Mouse (Mus musculus): Measurements from ENCODE around the gene Yipf1. TPM values are rescaled to one million over a fixed set of nuclear protein-coding genes. Genes with fewer than 3 reads are reported as not detected.
"Not testable (repeated sequence)": the region's sequence is repeated elsewhere in the genome, so short reads cannot be mapped to it uniquely, and the experiment has no call there.

Gene Yipf1
- polyA plus RNA-seq, 1 experiment: 1.6 TPM

- no peaks in the 10 kb centered on the region for H3K9me3 ChIP-seq (ENCODE audit: control insufficient read depth, low read length)
- H3K4me1 ChIP-seq (ENCODE audit: control insufficient read depth): peaks cover 7% of the 10 kb centered on the region
- H3K36me3 ChIP-seq (ENCODE audit: control insufficient read depth): peaks cover 4% of the 10 kb centered on the region
- no peak overlapping the region for H3K4me3 ChIP-seq (replicated peaks)
- TF ChIP-seq GATA1 (IDR thresholded peaks at IDR 0.05; ENCODE audit: low read length) (no peak), TAL1 (IDR thresholded peaks at IDR 0.05; ENCODE audit: low read length) (no peak)
- no peaks in the 10 kb centered on the region for H3K27me3 ChIP-seq (ENCODE audit: control insufficient read depth)
These were observed 44.3 kb downstream of the Yipf1 start for GRCm38 (mm10) chr4:107358460-107358859.

- TF ChIP-seq GATA1 (IDR thresholded peaks at IDR 0.05; ENCODE audit: low read length) (no peak), TAL1 (IDR thresholded peaks at IDR 0.05; ENCODE audit: low read length) (no peak)
- Histone ChIP-seq H3K9me3 (ENCODE audit: control insufficient read depth, low read length) (no peaks in the 10 kb centered on the region), H3K27me3 (ENCODE audit: control insufficient read depth) (no peaks in the 10 kb centered on the region), H3K4me1 (ENCODE audit: control insufficient read depth) (peaks cover 9% of the 10 kb centered on the region), H3K4me3 (replicated peaks) (no peak overlapping the region), H3K36me3 (ENCODE audit: control insufficient read depth) (peaks cover 4% of the 10 kb centered on the region)
These were observed 46.4 kb downstream of the Yipf1 start for GRCm38 (mm10) chr4:107360457-107361145.

- no peaks in the 10 kb centered on the region for H3K9me3 ChIP-seq (ENCODE audit: control insufficient read depth, low read length)
- H3K36me3 ChIP-seq (ENCODE audit: control insufficient read depth): peaks cover 4% of the 10 kb centered on the region; the same call in 1 of the 2 replicates
- peaks cover 20% of the 10 kb centered on the region for H3K4me1 ChIP-seq (ENCODE audit: control insufficient read depth)
- H3K27me3 ChIP-seq (ENCODE audit: control insufficient read depth): no peaks in the 10 kb centered on the region
- no peak overlapping the region for H3K4me3 ChIP-seq (replicated peaks)
- TF ChIP-seq GATA1 (IDR thresholded peaks at IDR 0.05; ENCODE audit: low read length): no peak
- TF ChIP-seq TAL1 (IDR thresholded peaks at IDR 0.05; ENCODE audit: low read length): no peak
These were observed 48.6 kb downstream of the Yipf1 start for GRCm38 (mm10) chr4:107362755-107363154.

- H3K9me3 ChIP-seq (ENCODE audit: control insufficient read depth, low read length): no peaks in the 10 kb centered on the region
- TF ChIP-seq TAL1 (IDR thresholded peaks at IDR 0.05; ENCODE audit: low read length): no peak
- no peak for TF ChIP-seq GATA1 (IDR thresholded peaks at IDR 0.05; ENCODE audit: low read length)
- H3K4me1 ChIP-seq (ENCODE audit: control insufficient read depth): peaks cover 24% of the 10 kb centered on the region
- no peak overlapping the region for H3K4me3 ChIP-seq (replicated peaks)
- H3K36me3 ChIP-seq (ENCODE audit: control insufficient read depth): peaks cover 2% of the 10 kb centered on the region; the same call in 1 of the 2 replicates
- no peaks in the 10 kb centered on the region for H3K27me3 ChIP-seq (ENCODE audit: control insufficient read depth)
These were observed 49.4 kb downstream of the Yipf1 start for GRCm38 (mm10) chr4:107363573-107363972.

- H3K9me3 ChIP-seq (ENCODE audit: control insufficient read depth, low read length): no peaks in the 10 kb centered on the region
- H3K27me3 ChIP-seq (ENCODE audit: control insufficient read depth): no peaks in the 10 kb centered on the region
- TF ChIP-seq TAL1 (IDR thresholded peaks at IDR 0.05; ENCODE audit: low read length): no peak
- no peak for TF ChIP-seq GATA1 (IDR thresholded peaks at IDR 0.05; ENCODE audit: low read length)
- no peak overlapping the region for H3K4me3 ChIP-seq (replicated peaks)
- peaks cover 2% of the 10 kb centered on the region for H3K36me3 ChIP-seq (ENCODE audit: control insufficient read depth)
- peaks cover 30% of the 10 kb centered on the region for H3K4me1 ChIP-seq (ENCODE audit: control insufficient read depth)
These were observed 50.1 kb downstream of the Yipf1 start for GRCm38 (mm10) chr4:107364190-107364639.

- peaks cover 39% of the 10 kb centered on the region for H3K4me1 ChIP-seq (ENCODE audit: control insufficient read depth)
- peaks cover 18% of the 10 kb centered on the region for H3K36me3 ChIP-seq (ENCODE audit: control insufficient read depth)
- H3K4me3 ChIP-seq (replicated peaks); H3K27me3 ChIP-seq (ENCODE audit: control insufficient read depth); H3K9me3 ChIP-seq (ENCODE audit: control insufficient read depth, low read length): not testable (repeated sequence)
These were observed 52.2 kb downstream of the Yipf1 start for GRCm38 (mm10) chr4:107366408-107366807.

GRCm38 (mm10) chr4:107367567-107368314 lies 53.6 kb downstream of the Yipf1 start, which contains the start of gene Ndc1:
Ndc1 (plus strand) TSS chr4:107367784.
- peaks cover 36% of the 10 kb centered on the region for H3K4me1 ChIP-seq (ENCODE audit: control insufficient read depth)

GRCm38 (mm10) chr4:107372304-107372703 lies 58.1 kb downstream of the Yipf1 start:
- Histone ChIP-seq H3K4me1 (ENCODE audit: control insufficient read depth) (peaks cover 31% of the 10 kb centered on the region), H3K4me3 (replicated peaks) (no peak overlapping the region), H3K27me3 (ENCODE audit: control insufficient read depth) (no peaks in the 10 kb centered on the region), H3K9me3 (ENCODE audit: control insufficient read depth, low read length) (no peaks in the 10 kb centered on the region), H3K36me3 (ENCODE audit: control insufficient read depth) (peaks cover 74% of the 10 kb centered on the region)
- TF ChIP-seq TAL1 (IDR thresholded peaks at IDR 0.05; ENCODE audit: low read length): no peak
- no peak for TF ChIP-seq GATA1 (IDR thresholded peaks at IDR 0.05; ENCODE audit: low read length)

More at GRCm38 (mm10) chr4:107367567-107368314, 53.6 kb downstream of the Yipf1 start, which contains the start of gene Ndc1:
- peak within 1 kb of the TSS; percentile 84 for H3K4me3 ChIP-seq (replicated peaks)
- no peaks in the 10 kb centered on the region for H3K27me3 ChIP-seq (ENCODE audit: control insufficient read depth)
- H3K36me3 ChIP-seq (ENCODE audit: control insufficient read depth): peaks cover 31% of the 10 kb centered on the region
- H3K9me3 ChIP-seq (ENCODE audit: control insufficient read depth, low read length): no peaks in the 10 kb centered on the region
- TF ChIP-seq GATA1 (IDR thresholded peaks at IDR 0.05; ENCODE audit: low read length): no peak
- no peak for TF ChIP-seq TAL1 (IDR thresholded peaks at IDR 0.05; ENCODE audit: low read length)

GRCm38 (mm10) chr4:107374677-107375076 lies 60.5 kb downstream of the Yipf1 start:
- H3K9me3 ChIP-seq (ENCODE audit: control insufficient read depth, low read length): no peaks in the 10 kb centered on the region
- no peak overlapping the region for H3K4me3 ChIP-seq (replicated peaks)
- H3K27me3 ChIP-seq (ENCODE audit: control insufficient read depth): no peaks in the 10 kb centered on the region
- peaks cover 13% of the 10 kb centered on the region for H3K4me1 ChIP-seq (ENCODE audit: control insufficient read depth)
- H3K36me3 ChIP-seq (ENCODE audit: control insufficient read depth): peaks cover 87% of the 10 kb centered on the region
- TF ChIP-seq TAL1 (IDR thresholded peaks at IDR 0.05; ENCODE audit: low read length) (no peak), GATA1 (IDR thresholded peaks at IDR 0.05; ENCODE audit: low read length) (no peak)

Measured in erythroblast, embryonic 14.5 days (primary cell).